Mouse (Mus musculus) C2C12 (cell line): ENCODE results near the gene Zfp92. TPM values are rescaled to one million over a fixed set of nuclear protein-coding genes. Genes with fewer than 3 reads are reported as not detected.

Source experiments
- H3K27me3 ChIP-seq: one replicate; pipeline ENCODE4 v1.6.1; 2011; ENCODE audit not compliant: control insufficient read depth, insufficient read depth, insufficient read length
- H3K36me3 ChIP-seq: one replicate; pipeline ENCODE4 v1.6.1; 2011; ENCODE audit not compliant: control insufficient read depth, insufficient read depth
- H3K4me3 ChIP-seq: one replicate; pipeline ENCODE4 v1.5.1; 2011; ENCODE audit warnings: mild to moderate bottlenecking, control low read depth; ENCODE audit not compliant: poor library complexity, insufficient read depth, severe bottlenecking
- H3K79me2 ChIP-seq: one replicate; pipeline ENCODE4 v1.6.1; 2011; ENCODE audit not compliant: control insufficient read depth, insufficient read depth
- H3K79me3 ChIP-seq: one replicate; pipeline ENCODE4 v1.6.1; 2011; ENCODE audit warnings: low read depth, control low read depth
- H3ac ChIP-seq: one replicate; pipeline ENCODE3; 2011; ENCODE audit warnings: low read depth; ENCODE audit not compliant: control insufficient read depth, insufficient read length
- CEBPB ChIP-seq: IDR thresholded peaks from one replicate; pipeline ENCODE4 v1.6.1; 2011; ENCODE audit warnings: low read depth, mild to moderate bottlenecking, control low read depth, moderate library complexity
- CTCF ChIP-seq: IDR thresholded peaks from one replicate; pipeline ENCODE4 v1.5.1; 2011; ENCODE audit not compliant: control insufficient read depth, insufficient read depth, insufficient read length
- FOSL1 ChIP-seq: IDR thresholded peaks from one replicate; pipeline ENCODE4 v1.8.0; 2011; ENCODE audit warnings: mild to moderate bottlenecking, low read length; ENCODE audit not compliant: poor library complexity, insufficient read depth, severe bottlenecking
- MAX ChIP-seq: IDR thresholded peaks from one replicate; pipeline ENCODE4 v1.6.1; 2011; ENCODE audit warnings: mild to moderate bottlenecking, control low read depth
- MYOD1 ChIP-seq: IDR thresholded peaks from one replicate; pipeline ENCODE4 v1.6.1; 2011; ENCODE audit warnings: low read depth; ENCODE audit not compliant: control insufficient read depth, insufficient read length
- MYOG ChIP-seq: IDR thresholded peaks from one replicate; pipeline ENCODE4 v1.6.1; 2011; ENCODE audit not compliant: control insufficient read depth, insufficient read length; ENCODE audit errors: extremely low read depth
- USF1 ChIP-seq: IDR thresholded peaks from one replicate; pipeline ENCODE4 v1.6.1; 2011; ENCODE audit warnings: low read depth, mild to moderate bottlenecking, control low read depth, moderate library complexity
- polyA plus RNA-seq: library from polyadenylated mRNA; unstranded; fragments of >200 nt; fragmentation: generic; extraction: Trizol; gene quantifications from one replicate; pipeline ENCODE4 v1.2.1, GENCODE M21; 2012; ENCODE audit warnings: missing spikeins

The Zfp92 gene
- polyA plus RNA-seq, 1 experiment: 0.02 TPM

DNA sequence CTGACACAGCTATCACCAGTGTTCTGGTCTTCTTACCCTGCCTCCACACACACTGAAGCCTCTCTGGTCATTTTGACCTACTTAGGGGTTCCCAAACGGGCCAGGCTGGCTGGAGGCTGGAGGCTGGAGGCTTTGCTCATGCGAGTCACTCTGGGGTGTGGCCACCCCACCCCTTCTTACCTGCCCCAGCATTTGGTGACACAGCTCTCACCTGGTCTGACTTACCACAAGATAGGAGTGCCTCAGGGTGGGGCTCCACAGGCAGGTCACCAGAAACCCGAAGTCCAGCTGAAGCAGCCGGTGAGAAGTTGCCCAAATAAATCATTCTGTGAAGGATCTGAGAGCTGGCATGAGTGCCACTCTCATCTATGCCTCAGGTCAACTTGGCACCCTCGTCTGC, 22.0 kb downstream of the Zfp92 start:
- Histone ChIP-seq H3K36me3 (no peaks in the 10 kb centered on the region), H3K79me3 (no peaks in the 10 kb centered on the region), H3K4me3 (no peak overlapping the region), H3K79me2 (no peaks in the 10 kb centered on the region), H3K27me3 (no peaks in the 10 kb centered on the region), H3ac (no peak overlapping the region)
- TF ChIP-seq MYOG: no peak
- TF ChIP-seq CEBPB: no peak
- no peak for TF ChIP-seq FOSL1
- no peak for TF ChIP-seq MYOD1
- TF ChIP-seq CTCF: no peak
- no peak for TF ChIP-seq USF1
- TF ChIP-seq MAX: no peak

DNA sequence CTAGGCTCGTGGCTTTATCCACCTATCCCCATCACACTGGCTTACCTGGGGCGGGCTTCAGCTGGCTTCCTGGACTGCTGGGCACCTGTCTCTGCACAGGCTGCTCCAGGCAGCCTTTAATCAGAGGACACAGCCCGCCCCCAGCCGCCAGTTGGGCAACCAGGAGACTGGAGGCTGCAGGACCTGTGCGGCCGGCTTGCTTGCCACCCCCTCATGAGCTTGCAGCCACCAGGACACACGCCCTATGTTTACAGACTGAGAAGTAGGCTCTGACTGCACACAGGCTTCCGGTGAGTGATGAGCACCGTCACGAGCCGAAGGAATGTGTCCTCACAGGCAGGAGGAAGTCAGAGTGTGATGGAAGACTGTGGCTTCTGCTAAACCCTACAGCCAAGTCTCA, 24.4 kb downstream of the Zfp92 start, which contains the start of gene Trex2:
Gene Trex2, minus strand, starts transcription at position 93 of the 400 bp plus-strand sequence.
- H3ac ChIP-seq: no peak within 1 kb of the TSS
- no peak for TF ChIP-seq MYOD1
- no peak for TF ChIP-seq MAX
- TF ChIP-seq MYOG: no peak
- no peak for TF ChIP-seq FOSL1
- TF ChIP-seq USF1: no peak
- no peak within 1 kb of the TSS for H3K4me3 ChIP-seq
- peaks cover 5% of the 10 kb centered on the region for H3K36me3 ChIP-seq
- no peaks in the 10 kb centered on the region for H3K27me3 ChIP-seq
- no peaks in the 10 kb centered on the region for H3K79me3 ChIP-seq
- no peaks in the 10 kb centered on the region for H3K79me2 ChIP-seq

DNA sequence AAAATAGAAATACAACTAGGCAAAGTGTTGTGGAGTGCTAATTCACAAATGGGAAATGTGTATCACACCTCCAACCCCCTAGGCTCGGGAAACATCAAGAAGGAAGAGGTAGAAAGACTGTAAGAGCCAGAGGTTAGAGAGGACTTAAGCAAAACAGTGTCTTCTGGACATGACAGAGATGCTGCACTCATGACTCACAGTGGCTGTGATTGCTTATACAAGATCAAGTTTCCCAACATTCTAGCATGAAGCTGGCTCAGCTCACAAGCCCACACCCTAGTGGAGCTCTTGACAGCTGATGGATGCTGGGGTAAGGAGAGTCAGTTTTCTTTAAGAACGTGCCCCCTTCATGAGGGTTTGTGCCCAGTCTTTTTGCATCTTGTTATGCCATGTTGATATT, 30.5 kb downstream of the Zfp92 start:
- peaks cover 10% of the 10 kb centered on the region for H3K36me3 ChIP-seq
- H3K4me3 ChIP-seq: no peak overlapping the region
- TF ChIP-seq CEBPB (no peak), MAX (no peak), MYOD1 (no peak), FOSL1 (no peak), CTCF (no peak), MYOG (no peak), USF1 (no peak)
- no peaks in the 10 kb centered on the region for H3K79me3 ChIP-seq
- no peaks in the 10 kb centered on the region for H3K79me2 ChIP-seq
- H3ac ChIP-seq: no peak overlapping the region
- no peaks in the 10 kb centered on the region for H3K27me3 ChIP-seq

DNA sequence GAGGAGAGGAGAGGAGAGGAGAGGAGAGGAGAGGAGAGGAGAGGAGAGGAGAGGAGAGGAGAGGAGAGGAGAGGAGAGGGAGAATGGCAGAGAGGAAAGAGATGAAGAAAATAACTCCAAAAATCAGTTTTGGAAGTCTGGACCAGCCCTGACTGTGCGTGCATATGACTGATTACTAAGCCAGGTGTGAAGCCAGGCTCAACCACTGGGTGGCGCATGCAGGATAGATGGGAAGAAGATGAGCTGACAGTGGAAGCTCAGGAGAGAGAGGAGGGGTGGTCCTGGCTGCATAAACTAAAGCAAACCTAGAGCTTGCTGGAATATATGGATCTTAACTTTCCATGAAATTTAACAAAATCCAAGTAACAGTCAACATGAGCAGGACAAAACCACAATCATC, 41.1 kb downstream of the Zfp92 start:
- TF ChIP-seq USF1 (no peak), CTCF (peak; percentile 31)
- H3K79me2 ChIP-seq: no peaks in the 10 kb centered on the region
- no peak overlapping the region for H3ac ChIP-seq
- H3K27me3 ChIP-seq: no peaks in the 10 kb centered on the region
- peaks cover 9% of the 10 kb centered on the region for H3K36me3 ChIP-seq
- no peaks in the 10 kb centered on the region for H3K79me3 ChIP-seq
- H3K4me3 ChIP-seq: no peak overlapping the region

DNA sequence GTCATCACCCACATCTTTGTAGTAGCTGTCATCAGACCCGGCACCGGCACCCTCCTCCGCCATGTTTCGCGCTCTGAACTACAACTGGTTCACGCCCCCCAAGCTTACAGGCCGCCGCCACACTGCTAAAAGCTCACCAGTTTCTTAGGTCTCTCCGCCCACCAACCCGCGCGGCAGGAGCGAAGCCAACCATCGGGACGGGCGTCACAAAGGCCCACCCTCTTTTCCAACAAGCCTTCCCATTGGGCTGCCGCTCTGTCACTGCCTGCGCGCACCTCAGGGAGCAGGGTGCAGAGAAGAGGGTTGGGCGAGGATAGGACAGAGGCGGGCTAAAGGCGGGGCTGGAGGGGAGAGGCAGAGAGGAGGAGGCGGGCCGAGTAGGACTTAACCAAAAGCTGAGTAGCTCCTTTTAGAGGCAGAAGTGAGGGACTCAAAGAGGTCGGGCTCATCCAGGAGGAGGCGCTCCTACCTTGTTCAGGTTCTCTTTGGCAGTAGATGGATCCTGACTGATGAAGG, 48.0 kb downstream of the Zfp92 start, which contains the start of gene Haus7:
Gene Haus7, minus strand, starts transcription at position 168 of the 516 bp plus-strand sequence.
- Histone ChIP-seq H3K27me3 (no peaks in the 10 kb centered on the region), H3ac (peak within 1 kb of the TSS; percentile 10), H3K79me2 (peaks cover 9% of the 10 kb centered on the region), H3K79me3 (peaks cover 2% of the 10 kb centered on the region), H3K4me3 (peak within 1 kb of the TSS; percentile 37), H3K36me3 (peaks cover 3% of the 10 kb centered on the region)
- TF ChIP-seq FOSL1 (no peak), MYOD1 (no peak), MYOG (no peak), USF1 (no peak), CTCF (peak; percentile 35), MAX (peak; percentile 13), CEBPB (no peak)

DNA sequence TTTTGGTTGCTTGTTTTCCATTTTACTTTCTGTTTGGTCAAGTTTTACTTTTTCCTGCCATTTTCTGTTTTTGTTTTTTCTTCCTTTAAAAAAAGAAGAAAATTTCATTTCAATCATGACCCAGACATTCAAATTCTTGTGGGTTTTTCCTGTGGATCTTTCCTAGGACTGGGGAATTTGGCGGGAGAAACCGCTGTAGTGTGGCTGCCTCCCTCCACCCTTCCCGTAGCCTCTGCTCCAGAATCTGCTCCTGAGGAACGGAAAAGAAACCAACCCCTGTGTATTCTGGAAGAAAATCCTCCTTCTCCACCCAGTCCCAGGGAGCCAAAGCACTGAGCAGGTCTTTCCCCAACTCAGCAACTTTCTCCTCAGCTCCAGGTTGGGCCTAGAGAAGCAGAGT, 49.9 kb downstream of the Zfp92 start:
- no peaks in the 10 kb centered on the region for H3K36me3 ChIP-seq
- peaks cover 2% of the 10 kb centered on the region for H3K79me3 ChIP-seq
- H3K79me2 ChIP-seq: peaks cover 9% of the 10 kb centered on the region
- TF ChIP-seq FOSL1 (no peak), MAX (no peak), USF1 (no peak)
- H3K27me3 ChIP-seq: no peaks in the 10 kb centered on the region
- no peak overlapping the region for H3K4me3 ChIP-seq
- no peak overlapping the region for H3ac ChIP-seq
